Mouse (Mus musculus): Measurements from ENCODE around the gene Evi2a.

Gene Evi2a

DNA sequence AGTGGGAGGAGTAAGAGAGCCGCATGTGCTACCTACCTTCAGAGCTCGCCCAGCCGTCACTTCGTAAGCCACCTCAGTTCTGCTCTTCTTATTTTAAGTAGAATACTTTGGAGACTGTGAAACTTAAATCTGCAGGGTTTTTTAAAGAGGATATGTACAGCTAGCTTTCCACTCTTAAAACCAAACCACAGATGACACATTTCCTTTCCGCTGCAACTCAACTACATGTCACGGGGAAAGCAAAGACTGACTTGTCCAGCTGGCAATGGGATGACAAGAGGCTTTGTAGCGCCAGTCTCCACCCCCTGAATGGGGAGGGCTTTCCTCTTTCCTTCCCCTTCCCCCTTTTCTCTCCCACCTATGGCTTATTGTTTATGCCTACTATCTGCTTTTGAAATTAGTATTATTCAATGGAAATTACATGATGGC lies at the start of gene Evi2a, which contains the start of gene Evi2:
TSS of gene Evi2a (minus strand) at position 277 of the 429 bp plus-strand sequence.
TSS of gene Evi2 (minus strand) at position 257 of the 429 bp plus-strand sequence.
- in situ Hi-C loops (cut with MboI, MseI), result no loop called here

DNA sequence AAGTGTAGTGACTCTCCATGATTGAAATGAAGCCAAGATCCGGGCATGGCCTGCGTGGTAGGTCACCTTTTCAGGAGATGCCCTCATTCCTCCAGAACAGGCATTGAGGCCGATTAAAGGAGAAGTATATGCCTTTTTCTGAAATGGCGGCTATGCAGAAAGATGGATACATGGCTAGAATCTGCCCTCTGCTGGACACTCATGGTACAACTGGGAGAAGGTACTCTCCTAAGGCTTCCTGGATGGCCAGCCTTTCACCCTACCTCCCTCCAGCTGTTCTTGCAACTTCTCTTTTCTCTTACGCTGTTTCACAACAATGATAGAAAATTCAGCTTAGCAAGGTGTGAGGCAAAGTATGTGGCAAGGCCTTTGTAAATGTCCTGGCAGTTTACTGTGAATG lies 47.3 kb upstream of the Evi2a start:
- in situ Hi-C loops (cut with MboI, MseI), result no loop called here

- in situ Hi-C loops (cut with MboI, MseI), result no loop called here
Observed at GRCm38 (mm10) chr11:79575383-79576073, 45.1 kb upstream of the Evi2a start.

DNA sequence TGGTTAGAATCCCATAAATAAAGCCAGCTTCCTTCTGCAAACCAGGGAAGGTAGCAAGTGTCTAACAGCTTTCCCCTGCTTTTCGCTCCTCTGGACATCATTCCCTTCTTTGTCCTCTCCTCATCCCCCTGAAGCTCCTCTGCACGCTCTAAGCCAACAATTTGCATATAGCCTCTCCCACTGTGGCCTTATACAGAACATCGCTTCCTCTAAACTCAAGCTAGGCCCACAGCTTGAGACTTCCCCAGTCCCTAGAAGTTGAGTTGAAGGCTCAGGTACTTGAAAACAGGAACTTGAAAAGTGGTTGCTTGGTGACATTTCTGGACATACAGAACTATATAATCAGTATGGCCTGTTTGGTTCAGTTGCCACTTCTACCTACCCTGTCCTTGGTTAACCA lies 43.4 kb upstream of the Evi2a start:
- in situ Hi-C loops (cut with MboI, MseI), result no loop called here

- in situ Hi-C loops (cut with MboI, MseI), result no loop called here
Observed at GRCm38 (mm10) chr11:79570319-79570718, 39.9 kb upstream of the Evi2a start.

GRCm38 (mm10) chr11:79568197-79568911 lies 37.9 kb upstream of the Evi2a start:
- in situ Hi-C loops (cut with MboI, MseI), result no loop called here

GRCm38 (mm10) chr11:79566947-79567346 lies 36.5 kb upstream of the Evi2a start:
- in situ Hi-C loops (cut with MboI, MseI), result no loop called here

DNA sequence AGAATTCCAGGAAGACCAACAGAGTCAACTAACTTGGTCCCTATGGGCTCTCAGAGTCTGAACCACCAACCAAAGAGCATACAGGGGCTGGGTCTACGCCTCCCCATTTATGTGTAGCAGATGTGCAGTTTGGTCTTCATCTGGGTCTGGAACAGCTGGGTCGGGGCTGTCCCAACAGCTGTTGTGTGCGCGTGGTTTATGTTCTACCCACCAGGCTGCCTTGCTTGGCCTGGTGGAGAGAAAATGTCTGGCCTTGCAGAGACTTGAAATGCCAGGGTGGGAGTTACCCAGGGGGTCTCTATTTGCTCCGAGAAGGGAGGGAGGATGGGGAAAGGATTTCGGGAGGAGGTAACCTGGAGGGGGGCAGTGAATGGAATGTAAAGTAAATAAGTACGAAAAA lies 33.1 kb upstream of the Evi2a start:
- in situ Hi-C loops (cut with MboI, MseI), result no loop called here

GRCm38 (mm10) chr11:79560536-79560935 lies 30.1 kb upstream of the Evi2a start:
- in situ Hi-C loops (cut with MboI, MseI), result no loop called here

GRCm38 (mm10) chr11:79552622-79553021 lies 22.2 kb upstream of the Evi2a start:
- in situ Hi-C loops (cut with MboI, MseI), result no loop called here

- in situ Hi-C loops (cut with MboI, MseI), result no loop called here
Observed at GRCm38 (mm10) chr11:79536293-79536692, 5.9 kb upstream of the Evi2a start.

DNA sequence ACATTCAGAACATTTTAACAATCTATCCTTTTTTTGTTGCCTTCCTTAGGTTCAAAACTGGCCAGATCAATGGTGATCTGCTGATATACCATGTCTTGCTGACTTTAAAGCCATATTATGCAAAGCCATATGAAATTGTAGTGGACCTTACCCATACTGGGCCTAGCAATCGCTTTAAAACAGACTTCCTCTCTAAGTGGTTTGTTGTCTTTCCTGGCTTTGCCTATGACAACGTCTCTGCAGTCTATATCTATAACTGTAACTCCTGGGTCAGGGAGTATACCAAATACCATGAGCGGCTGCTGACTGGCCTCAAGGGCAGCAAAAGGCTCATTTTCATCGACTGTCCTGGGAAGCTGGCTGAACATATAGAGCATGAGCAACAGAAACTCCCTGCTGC lies 5.1 kb upstream of the Evi2a start:
- in situ Hi-C loops (cut with MboI, MseI), result no loop called here

GRCm38 (mm10) chr11:79533950-79534690 lies 3.7 kb upstream of the Evi2a start:
- in situ Hi-C loops (cut with MboI, MseI), result no loop called here

GRCm38 (mm10) chr11:79533311-79533710 lies 2.9 kb upstream of the Evi2a start:
- in situ Hi-C loops (cut with MboI, MseI), result no loop called here

DNA sequence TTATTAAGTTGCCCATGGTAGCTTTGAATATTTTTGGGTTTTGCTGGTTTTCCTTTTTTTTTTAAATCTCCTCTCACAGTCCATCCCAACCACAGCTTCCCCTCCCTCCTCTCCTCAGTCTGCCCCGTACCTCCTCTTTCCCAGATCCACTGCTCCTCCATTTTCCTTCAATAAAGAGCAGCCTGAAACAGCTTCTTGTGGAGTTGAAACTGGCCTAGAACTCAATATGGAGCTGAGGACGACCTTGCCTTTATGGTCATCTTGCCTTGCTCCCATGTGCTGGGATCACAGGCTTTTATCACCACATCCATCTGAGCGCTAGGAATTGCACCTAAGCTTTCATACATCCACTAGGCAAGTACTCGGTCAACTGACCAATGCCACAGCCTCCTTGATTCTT lies 1.1 kb upstream of the Evi2a start:
- in situ Hi-C loops (cut with MboI, MseI), result no loop called here

DNA sequence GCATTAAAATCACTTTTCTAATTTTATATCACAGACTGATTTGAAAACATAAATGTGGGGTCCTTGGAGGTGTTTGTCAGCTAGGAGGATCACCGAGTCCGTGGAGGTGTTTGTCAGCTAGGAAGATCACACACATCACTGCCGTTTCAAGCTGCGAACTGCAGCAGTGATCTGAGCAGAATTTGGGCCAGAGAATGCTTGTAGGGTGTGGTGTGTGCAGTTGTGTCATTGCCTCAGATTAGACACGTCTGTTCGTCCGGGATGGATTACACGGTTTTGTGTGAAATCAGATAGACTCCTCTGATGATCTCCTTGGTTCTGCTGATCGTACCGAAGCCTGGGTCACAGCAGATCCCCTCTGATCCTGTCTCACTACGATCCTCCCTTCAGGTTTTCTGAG lies 365 bp upstream of the Evi2a start:
- in situ Hi-C loops (cut with MboI, MseI), result no loop called here

DNA sequence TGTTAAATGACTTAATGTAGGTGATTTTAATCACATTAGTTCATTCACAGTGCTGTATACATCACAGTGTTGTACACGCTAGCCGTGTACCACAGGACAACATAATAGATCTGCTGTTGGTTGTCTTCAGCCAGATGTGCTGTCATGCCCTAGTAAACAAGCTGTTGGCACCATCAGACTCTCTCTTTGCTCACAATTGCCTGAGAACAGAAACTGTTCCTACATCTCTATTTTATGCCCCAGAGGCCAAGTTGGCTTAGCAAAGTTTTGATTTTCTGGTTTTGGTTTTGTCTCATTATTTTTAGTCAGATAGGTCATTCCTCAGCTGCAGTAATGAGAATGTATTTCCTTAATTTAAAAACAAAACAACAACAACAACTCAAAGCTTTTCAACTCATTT lies 673 bp downstream of the Evi2a start:
- in situ Hi-C loops (cut with MboI, MseI), result no loop called here

DNA sequence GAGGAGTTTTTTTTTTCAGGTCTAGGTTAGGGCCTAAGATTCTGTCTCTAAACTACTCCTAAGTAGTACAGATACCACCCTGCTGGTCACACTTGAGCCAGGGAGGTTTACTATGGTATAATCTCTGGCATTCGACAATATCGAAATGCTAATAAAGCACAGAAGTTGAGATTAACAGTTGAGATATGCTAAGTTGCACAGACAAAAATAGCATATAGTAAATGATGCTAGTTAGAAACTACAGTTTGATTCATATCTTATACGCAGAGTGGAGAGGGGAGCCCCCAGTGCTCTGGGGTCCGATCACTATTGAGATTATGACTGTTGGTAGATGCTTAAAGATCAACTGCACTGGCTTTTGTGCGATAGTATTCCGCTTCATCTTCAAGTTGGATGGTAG lies 1.2 kb downstream of the Evi2a start:
- in situ Hi-C loops (cut with MboI, MseI), result no loop called here

- in situ Hi-C loops (cut with MboI, MseI), result no loop called here
Observed at GRCm38 (mm10) chr11:79528601-79529000, 1.8 kb downstream of the Evi2a start.

DNA sequence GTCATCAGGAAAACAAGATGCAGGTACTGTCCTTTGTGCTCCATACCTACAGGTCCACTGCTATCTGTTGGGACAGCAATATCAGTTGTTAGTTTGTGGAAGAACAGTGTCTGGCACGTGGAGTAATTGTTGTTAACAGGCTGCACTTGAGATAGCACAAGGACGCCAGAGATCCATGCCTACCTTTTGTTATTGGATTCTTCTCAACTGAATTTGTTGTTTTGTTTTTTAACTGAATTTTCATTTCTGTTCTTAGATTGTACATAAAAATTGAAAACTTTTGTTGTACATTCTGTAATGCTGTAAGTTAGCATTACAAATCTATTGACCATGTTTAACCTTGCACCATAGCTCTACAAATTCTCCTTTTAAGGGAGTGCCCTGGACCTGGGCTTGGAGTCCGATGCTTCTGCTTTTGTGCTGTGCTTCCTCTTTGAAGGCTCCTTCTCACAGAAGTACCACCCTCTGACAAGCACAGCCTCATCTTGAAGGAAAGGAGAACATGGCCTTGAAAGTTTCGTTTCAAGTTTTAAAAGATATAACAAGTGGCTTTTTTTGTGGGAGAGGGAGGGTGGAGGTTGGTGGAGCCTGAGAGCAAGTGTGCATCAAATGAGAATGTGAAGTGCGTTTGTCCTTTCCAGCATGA lies 2.5 kb downstream of the Evi2a start:
- in situ Hi-C loops (cut with MboI, MseI), result no loop called here

GRCm38 (mm10) chr11:79527015-79527738 lies 3.2 kb downstream of the Evi2a start:
- in situ Hi-C loops (cut with MboI, MseI), result no loop called here
